Mouse (Mus musculus): ENCODE data around the gene Gps2.

DNA sequence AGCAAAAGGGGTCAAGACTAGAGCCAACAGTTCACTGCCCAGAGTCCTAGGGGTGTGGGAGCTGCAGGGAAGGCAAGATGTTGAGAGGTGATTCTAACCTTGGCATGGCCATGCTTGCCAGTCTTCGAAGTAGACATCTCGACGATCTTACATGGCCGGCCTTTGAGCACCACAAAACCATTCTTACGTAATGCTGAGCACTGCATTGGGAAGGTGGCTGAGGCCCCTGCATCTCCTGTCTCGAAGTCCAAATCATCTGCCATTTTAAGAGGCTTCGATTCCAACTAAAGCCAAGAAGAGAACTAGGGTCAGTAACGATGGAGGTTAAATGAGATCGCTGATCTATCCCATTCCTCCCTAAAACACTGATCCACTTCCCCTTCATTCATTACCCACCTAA, 5.4 kb downstream of the Gps2 start:
- TF ChIP-seq POLR2A (IDR thresholded peaks at IDR 0.05; ENCODE audit: borderline replicate concordance, low read depth, low read length) (no peak), CTCF (IDR thresholded peaks at IDR 0.05; ENCODE audit: low read depth, low read length) (no peak)
